Mouse (Mus musculus): ENCODE results near the gene Enox1.

GRCm38 (mm10) chr14:77196246-77196645 is 39.7 kb downstream of the Enox1 start:
- no peak for TF ChIP-seq CTCF (IDR thresholded peaks at IDR 0.05; ENCODE audit: low read depth, low read length)
- TF ChIP-seq POLR2A (IDR thresholded peaks at IDR 0.05; ENCODE audit: borderline replicate concordance, low read depth, low read length): no peak
